Mouse (Mus musculus): ENCODE results near the gene Elavl1.
"Not testable (repeated sequence)": the region's sequence is repeated elsewhere in the genome, so short reads cannot be mapped to it uniquely, and the experiment has no call there.

The Elavl1 gene

DNA sequence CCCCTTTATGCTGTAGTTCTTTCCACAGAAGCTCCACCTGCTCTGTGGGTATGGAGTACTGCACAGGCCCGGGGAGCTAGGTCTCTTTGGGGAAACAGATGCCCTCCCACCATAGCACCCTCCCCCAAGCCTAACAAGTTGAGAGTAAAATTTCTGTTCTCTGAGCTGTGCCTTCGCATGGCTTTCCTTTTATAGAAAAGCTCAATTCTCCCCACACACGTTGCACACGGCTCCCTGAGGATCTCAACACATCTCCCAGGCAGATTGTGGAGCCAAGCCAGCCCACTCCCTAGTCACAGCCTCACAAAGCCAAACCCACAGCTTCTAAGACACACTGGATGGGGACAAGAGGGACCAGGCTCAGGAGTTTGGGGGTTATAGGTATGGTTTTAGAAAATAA, 68.3 kb downstream of the Elavl1 start:
- DNase-seq, result no peak

DNA sequence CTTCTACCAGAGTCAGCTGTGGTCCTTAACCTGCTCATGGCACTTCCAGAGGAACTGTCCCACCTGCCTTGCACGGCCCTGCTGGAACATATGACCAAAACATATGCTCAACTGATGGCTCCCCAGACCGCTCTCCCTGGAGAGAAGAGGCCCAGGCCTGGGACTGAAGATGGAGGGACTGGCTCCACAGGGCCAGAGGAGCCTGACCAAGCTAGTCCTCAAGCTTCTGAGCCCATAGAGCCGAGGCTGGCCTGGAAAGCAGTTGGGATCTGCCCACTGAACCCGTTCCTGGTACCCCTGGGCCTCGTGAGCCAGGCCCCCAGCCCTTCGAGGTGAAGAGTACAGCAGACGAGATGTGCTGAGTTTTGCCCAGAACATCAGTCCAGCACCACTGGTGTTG, 69.7 kb downstream of the Elavl1 start:
- DNase-seq, result not testable (repeated sequence)

DNA sequence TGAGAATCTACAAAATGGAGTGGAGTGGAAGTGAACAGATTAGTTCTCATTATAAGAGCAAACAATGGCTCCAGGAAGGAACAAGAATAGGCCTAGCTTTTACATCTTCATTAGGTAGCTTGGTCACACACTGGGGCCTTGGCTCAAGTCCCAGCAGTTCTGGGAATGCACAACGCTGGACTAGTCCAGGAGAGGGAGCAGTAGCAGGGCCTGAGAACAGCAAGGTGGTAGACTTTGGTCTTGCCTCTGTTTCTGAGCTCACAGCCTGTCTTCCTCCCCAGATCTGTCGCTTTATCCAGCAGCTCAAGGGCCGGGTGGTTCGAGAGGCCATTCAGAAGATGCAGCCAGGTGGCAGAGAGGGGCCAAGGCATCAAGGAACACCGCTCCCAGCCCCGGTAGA, 71.2 kb downstream of the Elavl1 start:
- peak; percentile 94 to 95 for DNase-seq

DNA sequence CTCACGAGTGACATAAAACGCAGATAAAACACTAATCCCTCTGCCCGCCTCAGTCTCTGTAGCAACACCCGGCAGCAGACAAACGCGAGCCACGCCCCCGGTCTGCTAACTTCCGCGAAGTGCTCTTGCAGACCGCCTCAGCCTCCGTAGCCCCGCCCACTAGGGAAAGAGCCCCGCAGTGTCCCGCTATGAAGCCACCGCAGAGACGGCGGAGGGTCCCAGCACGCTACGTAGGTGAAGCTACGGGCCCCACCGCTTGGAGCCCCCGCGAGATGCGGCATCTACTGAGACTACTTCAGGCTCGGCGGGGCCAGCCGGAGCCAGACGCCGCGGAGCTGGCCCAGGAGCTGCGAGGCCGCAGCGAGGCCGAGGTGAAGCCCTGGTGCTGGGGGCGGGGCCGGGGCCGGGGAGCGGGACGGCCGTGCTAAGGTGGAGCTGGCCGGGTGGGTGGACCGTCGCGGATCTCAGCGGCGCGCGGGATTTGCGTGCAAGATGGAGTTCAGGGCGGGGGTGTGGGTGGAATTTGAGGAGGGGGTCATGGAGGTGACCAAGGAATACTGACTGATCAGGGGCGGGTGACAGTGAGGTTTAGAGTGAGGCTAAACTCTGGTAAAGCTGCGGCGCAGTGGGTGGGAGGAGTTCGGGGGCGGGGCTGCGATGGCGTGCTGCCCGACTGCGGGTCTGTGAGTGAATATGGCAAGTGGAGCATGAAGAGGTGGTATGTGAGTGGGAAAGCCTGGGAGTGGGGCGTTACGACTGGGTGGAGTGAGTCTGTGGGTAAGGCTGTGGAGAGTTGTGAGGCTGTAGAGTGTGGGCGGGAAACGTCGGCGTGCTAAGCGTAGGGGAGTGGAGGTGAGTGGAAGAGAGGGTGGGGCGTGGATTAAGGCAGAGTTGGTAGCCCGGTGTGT, 72.0 kb downstream of the Elavl1 start, which contains the start of gene Snapc2:
Snapc2 (plus strand) TSS at position 147 of the 908 bp plus-strand sequence.
- DNase-seq, result peak; percentile 98

DNA sequence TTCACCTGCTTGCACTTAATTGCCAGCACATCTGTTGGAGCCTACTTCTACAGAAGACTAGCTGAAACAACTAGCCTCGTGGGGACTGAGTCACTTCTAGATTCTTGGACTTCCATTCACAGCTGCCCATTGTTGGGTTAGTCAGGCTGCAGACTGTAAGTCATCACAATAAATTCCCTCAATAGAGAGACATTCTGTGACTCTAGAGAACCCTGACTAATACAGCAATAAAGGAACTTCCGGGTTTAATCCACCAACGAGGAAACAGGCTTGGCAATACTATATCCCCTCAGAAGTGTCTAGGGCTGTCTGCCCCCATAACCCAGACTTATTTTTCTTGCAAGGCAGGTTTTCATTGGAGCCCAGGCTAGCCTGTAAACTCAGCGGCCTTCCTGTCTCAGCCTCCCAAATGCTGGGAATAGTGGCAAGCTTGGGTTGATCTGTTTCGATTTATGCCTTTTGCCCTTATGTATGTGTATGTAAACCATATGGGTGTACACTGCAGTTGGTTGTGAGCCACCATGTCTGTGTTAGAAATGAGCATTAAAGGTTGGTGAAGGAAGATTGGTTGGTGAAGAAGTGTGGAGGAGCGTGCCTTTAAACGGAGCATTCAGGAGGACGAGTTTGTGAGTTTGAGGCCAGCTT, 73.0 kb downstream of the Elavl1 start:
- DNase-seq, result no peak

DNA sequence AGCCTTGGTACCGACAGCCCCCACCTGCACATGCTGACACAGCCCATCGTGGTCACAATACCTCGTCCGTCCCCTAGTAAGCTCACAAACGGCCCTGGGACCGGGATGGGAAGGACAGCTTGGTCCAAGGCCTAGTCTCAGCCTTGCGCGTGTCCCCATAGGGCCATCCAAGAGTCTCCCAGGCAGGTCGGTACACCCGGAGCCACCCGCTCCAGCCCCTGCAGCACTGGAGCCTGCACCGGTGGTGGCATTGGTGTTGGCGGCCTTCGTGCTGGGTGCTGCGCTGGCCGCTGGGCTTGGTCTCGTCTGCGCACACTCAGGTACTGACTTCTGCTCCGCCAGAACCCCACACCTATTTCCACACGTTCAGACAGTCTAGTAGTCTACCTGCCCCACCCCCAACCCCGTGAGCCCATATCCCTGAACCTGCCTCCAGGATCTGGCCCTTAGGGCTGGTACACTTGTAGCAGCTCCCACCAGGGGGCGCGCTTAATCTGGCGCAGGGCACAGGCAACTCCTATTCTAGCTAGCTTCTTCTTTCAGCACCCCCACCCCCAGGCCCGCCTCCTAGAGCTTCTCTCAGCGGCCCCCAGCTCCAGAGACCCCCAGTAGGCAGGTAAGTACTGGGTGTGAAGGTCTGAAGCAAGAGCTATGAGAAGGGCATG, 74.8 kb downstream of the Elavl1 start:
- peak; percentile 93 to 95 for DNase-seq

DNA sequence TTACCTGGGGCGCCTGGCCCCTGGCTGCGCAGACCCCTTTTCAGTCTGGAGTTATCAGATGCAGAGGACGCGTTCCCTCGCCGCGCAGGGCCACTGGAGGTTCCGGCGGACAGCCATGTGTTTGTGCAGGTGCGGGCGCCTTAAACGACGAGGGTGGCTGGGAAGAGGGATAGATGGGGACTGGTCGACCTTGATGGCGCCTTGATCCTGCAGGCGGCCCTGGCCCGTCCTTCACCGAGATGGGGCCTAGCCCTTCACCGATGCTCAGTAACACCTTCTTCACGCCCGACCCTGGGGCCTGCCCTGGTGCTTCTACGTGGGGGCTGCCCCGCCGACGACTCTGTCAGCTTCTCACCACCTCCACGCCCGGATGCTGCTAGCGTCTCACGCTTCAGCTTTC, 76.0 kb downstream of the Elavl1 start:
- DNase-seq, result no peak

DNA sequence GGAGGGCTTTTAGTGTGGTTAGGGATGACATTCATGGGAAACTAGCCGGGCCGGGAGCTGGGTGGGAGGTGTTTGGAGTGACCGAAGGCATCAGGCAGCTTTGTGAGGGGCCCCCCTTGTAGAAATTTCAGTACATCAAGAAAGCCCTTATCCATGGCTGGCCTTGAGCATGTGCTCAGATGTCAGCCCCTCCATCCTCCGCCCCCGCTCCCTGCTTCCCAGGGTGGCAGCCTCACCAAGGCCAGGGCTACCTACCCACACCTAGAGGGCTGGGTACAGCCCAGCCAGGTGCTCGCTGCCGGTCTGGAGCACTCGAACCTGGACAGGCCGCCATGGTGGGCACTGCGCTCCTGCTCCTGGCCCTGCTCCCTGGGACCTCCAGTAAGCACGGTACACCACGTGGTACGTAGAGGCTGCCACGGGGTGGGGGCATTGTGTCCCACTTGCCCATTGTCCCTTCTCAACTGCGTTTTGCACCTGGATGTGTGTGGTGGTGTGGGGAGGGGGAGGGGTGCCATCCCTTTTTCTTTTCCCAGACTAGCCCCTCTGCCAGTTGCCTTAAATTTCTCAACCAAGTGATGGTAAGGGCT, 77.2 kb downstream of the Elavl1 start, which contains the start of gene Tgfbr3l:
Tgfbr3l (plus strand) TSS at position 264 of the 590 bp plus-strand sequence.
- no peak for DNase-seq

DNA sequence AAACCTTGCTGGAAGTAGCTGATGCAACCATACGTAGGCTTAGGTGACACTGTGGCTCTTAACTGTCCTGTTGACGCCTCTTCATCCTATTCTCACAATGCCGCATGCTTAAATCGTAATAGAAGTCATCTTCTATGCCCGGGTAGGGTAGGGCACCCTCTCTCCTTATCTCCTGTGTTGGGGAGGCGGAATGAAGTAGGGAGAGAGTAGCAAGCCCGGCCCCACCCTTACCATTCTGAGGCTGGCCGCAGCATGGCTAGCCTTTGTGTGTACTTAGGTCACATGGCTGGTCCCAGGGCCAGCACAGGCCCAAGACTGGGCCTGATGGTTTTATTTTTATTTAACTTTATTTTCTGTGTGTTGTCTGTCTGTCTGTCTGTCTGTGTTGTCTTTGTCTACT, 78.0 kb downstream of the Elavl1 start:
- DNase-seq, result no peak

DNA sequence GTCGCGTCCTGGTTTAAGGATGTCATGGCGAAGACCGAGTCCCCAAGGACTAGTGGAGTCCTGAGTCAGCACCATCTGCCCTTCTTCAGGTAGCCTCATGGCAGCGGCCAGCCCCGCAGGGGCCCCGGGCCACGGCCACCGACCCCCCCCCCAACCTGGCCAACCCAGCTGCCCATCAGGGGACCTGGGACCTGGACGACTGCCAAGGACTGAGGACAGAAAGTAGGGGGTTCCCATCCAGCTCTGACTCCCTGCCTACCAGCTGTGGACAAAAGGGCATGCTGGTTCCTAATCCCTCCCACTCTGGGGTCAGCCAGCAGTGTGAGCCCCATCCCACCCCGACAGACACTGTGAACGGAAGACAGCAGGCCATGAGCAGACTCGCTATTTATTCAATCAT, 79.5 kb downstream of the Elavl1 start:
- DNase-seq, result peak in 1 of 2 experiments; percentile 50

DNA sequence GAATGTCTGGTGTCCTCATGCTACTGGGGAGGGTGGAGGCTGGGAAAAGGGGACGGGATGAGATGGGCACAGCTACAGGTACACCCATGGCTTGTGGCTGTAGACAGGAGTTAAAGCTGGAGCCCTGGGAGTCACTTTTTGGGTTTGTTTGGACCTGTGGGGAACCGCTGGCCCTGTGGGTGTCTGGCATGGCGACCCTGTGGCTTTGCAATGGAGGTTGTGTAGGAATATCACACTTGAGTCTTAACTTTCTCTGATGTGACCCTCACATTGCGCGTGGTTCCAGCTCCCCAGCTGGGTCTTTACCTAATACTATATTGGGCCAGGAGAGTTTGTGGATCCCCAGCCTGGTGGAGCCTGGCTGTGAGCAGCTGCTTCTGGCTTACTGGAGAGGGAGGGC, 80.2 kb downstream of the Elavl1 start:
- DNase-seq, result no peak

DNA sequence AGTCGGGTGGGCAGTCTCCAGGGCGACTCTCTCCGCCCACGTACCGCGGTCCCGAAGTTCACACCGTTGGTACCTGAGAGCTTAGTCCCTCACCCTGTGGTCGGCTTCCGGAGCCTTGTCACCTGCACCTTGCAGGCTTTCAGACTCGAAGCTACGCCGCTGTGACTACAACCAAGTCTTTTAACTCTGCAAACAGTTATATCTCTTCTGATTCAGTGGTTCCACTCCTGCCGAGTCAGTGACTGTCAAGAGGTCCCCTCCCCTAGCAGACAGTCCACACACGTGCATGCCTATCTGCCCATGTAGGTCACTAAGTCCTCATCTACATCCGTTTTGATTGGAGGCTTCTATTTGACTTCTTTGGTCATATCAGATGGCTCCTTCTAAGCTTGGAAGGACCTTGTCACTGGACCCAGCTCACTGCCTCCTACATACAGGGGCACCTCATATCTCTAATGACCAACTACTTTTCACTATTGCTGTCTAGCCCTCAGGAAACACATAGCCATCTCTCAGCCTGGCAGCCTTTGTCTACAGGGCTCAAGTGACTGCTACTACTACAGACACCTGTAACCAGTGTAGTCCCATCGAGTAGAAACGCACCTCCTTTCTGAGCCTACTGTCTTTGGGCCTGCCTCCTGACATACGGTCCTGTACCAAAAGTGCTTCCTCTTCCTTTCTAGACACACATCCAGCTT, 85.9 kb downstream of the Elavl1 start:
- no peak for DNase-seq

DNA sequence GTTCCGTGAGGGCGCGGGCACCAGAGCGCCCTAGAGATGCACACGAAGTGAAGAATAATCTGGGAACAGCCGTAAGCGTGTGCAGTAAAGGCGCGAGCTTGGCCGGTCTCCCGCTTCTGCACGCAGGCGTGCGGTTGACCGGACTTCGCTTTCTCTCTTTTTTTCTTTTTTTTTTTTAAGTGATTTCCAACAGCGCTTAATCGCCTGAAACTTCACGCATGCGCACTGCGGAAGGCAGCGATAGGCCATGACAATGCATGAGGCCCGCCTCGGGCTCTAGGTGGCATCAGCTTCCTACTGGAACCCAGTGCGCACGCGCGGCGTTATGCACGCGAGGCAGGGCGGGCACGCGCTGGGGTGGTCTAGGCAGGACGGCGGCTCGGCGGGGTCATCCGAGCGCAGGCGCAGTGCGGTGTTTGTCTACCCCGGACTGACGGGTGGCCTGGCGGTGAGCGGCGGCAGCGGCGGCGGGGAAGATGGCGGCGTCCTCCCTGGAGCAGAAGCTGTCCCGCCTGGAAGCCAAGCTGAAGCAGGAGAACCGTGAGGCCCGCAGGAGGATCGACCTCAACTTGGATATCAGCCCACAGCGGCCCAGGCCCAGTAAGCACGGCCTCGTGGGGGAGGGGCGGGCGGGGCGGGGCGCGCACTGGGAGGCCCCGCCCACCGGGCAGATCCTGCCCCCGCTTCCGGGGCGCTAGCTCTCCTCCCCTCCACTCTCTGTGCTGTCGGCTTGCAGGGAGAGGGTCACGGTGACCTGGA, 86.6 kb downstream of the Elavl1 start, which contains the start of the genes Map2k7 and Gm49320:
Map2k7 (plus strand) TSS at position 307 of the 759 bp plus-strand sequence.
Gm49320 (plus strand) TSS at position 432 of the 759 bp plus-strand sequence.
- peak; percentile 100 for DNase-seq

DNA sequence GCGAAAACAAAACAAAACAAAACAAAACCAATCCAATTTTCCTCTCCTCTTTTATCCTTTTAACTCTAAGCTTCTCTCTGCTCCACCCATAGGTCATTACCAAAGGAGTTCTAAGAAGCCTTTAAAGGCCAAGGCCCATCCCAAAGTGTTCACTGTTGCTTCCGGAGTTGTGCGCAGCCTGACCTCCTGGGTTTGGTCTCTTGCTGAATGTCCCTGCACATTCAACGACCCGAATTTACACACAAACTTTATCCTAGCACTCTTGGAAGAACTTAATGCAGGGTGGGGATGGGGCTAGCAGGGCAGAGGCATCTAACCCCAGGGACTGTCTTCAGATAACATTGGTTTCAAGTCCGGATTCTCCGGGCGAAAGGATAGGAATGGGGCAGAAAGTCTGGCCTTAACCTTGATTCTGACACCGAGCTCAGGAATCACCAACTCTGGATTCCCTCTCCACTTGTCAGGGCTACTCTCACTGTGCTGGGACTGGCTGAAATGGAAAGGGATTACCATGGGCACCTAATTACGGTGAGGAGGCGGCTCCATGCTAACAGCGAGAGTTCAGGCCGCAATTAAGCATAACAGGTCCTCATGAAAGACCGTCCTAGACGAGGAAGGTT, 87.3 kb downstream of the Elavl1 start:
- DNase-seq, result no peak
